Mouse (Mus musculus): Measurements from ENCODE around the gene Ptma. TPM values are rescaled to one million over a fixed set of nuclear protein-coding genes. Genes with fewer than 3 reads are reported as not detected.
A peak's percentile ranks its signal among the peaks of the same experiment; 100 is the strongest.

Gene Ptma
- polyA plus RNA-seq, 1 experiment from 2014 or later, result 2,521 TPM

DNA sequence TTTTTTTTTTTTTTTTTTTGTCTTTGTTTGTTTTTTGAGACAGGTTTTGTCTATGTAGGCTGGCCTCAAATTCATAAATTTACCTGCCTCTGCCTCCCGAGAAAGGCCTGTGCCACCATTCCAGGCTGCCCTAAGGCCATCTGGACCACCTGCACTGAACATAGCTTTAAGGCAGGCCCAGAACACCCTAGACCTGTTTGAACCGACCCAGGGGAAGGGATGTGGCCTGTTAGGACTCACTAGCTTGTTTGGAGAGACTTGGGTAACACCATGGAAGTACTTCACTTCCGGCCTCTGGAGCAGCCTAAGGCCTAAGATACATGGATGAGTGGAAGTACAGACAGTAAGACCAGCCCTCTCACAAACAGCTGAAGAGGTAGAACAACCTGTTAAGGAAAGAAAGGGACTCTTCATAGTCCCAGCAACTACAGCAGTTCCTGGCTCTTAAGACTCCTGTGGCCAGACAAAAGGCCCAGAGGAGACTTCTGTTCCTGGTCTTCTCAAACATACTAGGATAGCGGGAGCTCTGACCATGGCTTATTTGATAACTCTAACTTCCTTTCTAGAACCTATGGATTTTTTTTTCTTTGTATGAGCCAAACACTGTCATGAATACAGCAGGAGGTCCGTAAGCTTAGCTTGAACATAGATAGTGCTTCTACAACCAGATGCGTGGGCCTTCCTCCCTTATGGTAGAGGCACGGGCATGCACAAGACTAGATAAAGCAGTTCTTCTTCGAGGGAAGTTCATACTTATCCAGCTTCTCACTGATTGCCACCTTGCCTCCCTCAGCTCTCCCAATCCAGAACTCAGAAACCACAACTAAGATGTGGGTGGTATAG lies 2.5 kb upstream of the Ptma start:
- Histone ChIP-seq H3K4me3 (replicated peaks) (no peak overlapping the region), H3K9ac (no peak overlapping the region), H3K4me2 (no peak overlapping the region), H3K27me3 (replicated peaks) (no peaks in the 10 kb centered on the region), H3K9me3 (no peaks in the 10 kb centered on the region), H3K36me3 (no peaks in the 10 kb centered on the region), H3K4me1 (peaks cover 18% of the 10 kb centered on the region), H3K27ac (peak overlapping the region; percentile 100; the same call in 1 of the 2 replicates)
- ATAC-seq (ENCODE audit: insufficient read depth, low FRiP score, low read depth), result no peak
- 81% methylated on average over 8 of the region's 8 CpGs for WGBS

- 1% methylated on average over 53 of the region's 53 CpGs for WGBS
- peak overlapping the region; percentile 94 for H3K4me2 ChIP-seq
- H3K36me3 ChIP-seq, result no peaks in the 10 kb centered on the region
- H3K4me3 ChIP-seq (replicated peaks), result peak overlapping the region; percentile 89
- H3K27me3 ChIP-seq (replicated peaks), result no peaks in the 10 kb centered on the region
- H3K27ac ChIP-seq, result peak overlapping the region; percentile 100
- H3K9ac ChIP-seq, result peak overlapping the region; percentile 22; the same call in 1 of the 2 replicates
- H3K4me1 ChIP-seq, result peaks cover 23% of the 10 kb centered on the region
- peak; percentile 70 for ATAC-seq (ENCODE audit: insufficient read depth, low FRiP score, low read depth)
- no peaks in the 10 kb centered on the region for H3K9me3 ChIP-seq
These were observed 1.7 kb upstream of the Ptma start for GRCm38 (mm10) chr1:86524619-86525498.

DNA sequence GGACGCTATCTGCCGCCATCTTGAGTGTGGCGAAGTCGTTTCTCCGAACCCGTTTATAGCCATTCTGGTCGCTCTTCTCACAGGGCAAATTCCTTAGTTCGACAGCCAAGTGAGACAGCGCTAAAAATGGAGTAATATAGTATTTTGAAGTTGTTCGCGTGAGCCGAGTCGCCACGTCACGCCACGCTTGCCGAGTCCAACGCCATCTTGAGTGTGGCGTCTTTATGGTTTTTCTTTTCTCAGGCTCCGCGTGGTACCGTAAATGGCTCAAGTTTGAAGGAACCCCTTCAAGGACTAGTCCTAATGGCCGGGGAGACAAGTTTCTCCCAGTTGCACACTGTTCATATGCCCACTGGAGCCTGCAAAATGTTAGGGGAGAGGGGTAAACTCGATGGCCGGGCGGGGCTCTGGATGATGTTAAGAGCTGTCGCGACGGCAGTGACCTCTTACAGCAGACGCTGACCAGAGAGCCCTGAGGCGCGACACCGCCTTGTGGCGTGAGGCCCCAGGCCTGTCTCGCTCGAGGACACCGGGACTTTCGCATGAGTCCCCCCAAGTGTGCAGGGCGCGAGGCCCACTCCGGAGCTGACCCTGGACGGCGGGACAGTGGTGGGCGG lies 919 bp upstream of the Ptma start:
- Histone ChIP-seq H3K4me2 (peak overlapping the region; percentile 94), H3K9me3 (no peaks in the 10 kb centered on the region), H3K4me3 (replicated peaks) (peak overlapping the region; percentile 89), H3K4me1 (peaks cover 23% of the 10 kb centered on the region), H3K27ac (peak overlapping the region; percentile 100), H3K9ac (peak overlapping the region; percentile 77), H3K36me3 (peaks cover under 1% of the 10 kb centered on the region; the same call in 1 of the 2 replicates), H3K27me3 (replicated peaks) (no peaks in the 10 kb centered on the region)
- WGBS, result under 1% methylated on average over 43 of the region's 44 CpGs
- no peak; the same call in 1 of the 2 replicates for ATAC-seq (ENCODE audit: insufficient read depth, low FRiP score, low read depth)

GRCm38 (mm10) chr1:86526789-86527598 lies 468 bp downstream of the Ptma start:
- H3K27ac ChIP-seq, result peak overlapping the region; percentile 91
- peak overlapping the region; percentile 89 for H3K4me3 ChIP-seq (replicated peaks)
- H3K9me3 ChIP-seq, result no peaks in the 10 kb centered on the region
- peak overlapping the region; percentile 95 for H3K9ac ChIP-seq
- no peak for ATAC-seq (ENCODE audit: insufficient read depth, low FRiP score, low read depth)
- peaks cover 8% of the 10 kb centered on the region; the same call in 1 of the 2 replicates for H3K36me3 ChIP-seq
- peaks cover 34% of the 10 kb centered on the region for H3K4me1 ChIP-seq
- peak overlapping the region; percentile 80 for H3K4me2 ChIP-seq
- no peaks in the 10 kb centered on the region for H3K27me3 ChIP-seq (replicated peaks)
- under 1% methylated on average over 102 of the region's 111 CpGs for WGBS

GRCm38 (mm10) chr1:86527599-86528486 lies 1.3 kb downstream of the Ptma start:
- Histone ChIP-seq H3K9me3 (no peaks in the 10 kb centered on the region), H3K4me3 (replicated peaks) (peak overlapping the region; percentile 89), H3K9ac (peak overlapping the region; percentile 95), H3K4me1 (peaks cover 32% of the 10 kb centered on the region), H3K4me2 (peak overlapping the region; percentile 80), H3K27me3 (replicated peaks) (no peaks in the 10 kb centered on the region), H3K27ac (peak overlapping the region; percentile 91), H3K36me3 (peaks cover 8% of the 10 kb centered on the region; the same call in 1 of the 2 replicates)
- WGBS, result under 1% methylated on average over 89 of the region's 89 CpGs
- no peak for ATAC-seq (ENCODE audit: insufficient read depth, low FRiP score, low read depth)

DNA sequence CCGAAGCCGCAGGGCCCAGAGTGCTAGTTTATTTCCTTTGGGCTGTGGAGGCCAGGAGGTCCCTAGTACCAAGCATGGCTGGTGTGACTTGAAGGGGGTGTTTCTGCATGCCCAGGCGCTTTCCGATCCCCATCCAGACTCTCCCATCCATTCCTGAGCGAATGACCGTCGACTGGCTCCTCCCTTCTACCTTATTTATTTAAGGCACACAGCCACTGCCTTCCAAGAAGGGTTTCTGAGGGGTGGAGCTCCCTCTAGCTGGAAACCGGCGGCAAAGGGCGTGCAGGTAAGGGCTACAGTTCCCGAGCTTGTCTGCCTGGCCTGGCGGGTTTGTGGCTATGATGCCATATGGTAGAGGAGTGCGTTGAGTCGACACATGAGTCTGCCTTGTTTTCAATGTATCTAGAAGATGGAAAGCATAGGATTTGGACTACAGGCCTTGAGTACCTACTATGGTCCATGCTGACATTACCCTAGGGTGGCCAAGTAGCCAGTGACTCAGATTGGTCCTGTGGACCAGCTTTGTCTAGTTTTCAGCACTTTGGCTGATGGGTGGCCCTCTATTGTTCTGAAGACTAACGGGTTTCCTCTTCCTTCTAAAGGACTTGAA lies 2.1 kb downstream of the Ptma start:
- Histone ChIP-seq H3K27me3 (replicated peaks) (no peaks in the 10 kb centered on the region), H3K4me1 (peaks cover 34% of the 10 kb centered on the region), H3K9ac (peak overlapping the region; percentile 95), H3K27ac (peak overlapping the region; percentile 91), H3K36me3 (peaks cover 15% of the 10 kb centered on the region; the same call in 1 of the 2 replicates), H3K9me3 (no peaks in the 10 kb centered on the region), H3K4me2 (peak overlapping the region; percentile 80), H3K4me3 (replicated peaks) (peak overlapping the region; percentile 89)
- WGBS, result 0% methylated on average over 15 of the region's 15 CpGs
- ATAC-seq (ENCODE audit: insufficient read depth, low FRiP score, low read depth), result no peak

- Histone ChIP-seq H3K27ac (peak overlapping the region; percentile 91; the same call in 1 of the 2 replicates), H3K9ac (peak overlapping the region; percentile 95; the same call in 1 of the 2 replicates)
These were observed 3.1 kb downstream of the Ptma start for GRCm38 (mm10) chr1:86529590-86529989.

GRCm38 (mm10) chr1:86530871-86531546 lies 4.5 kb downstream of the Ptma start:
- no peaks in the 10 kb centered on the region for H3K27me3 ChIP-seq (replicated peaks)
- peaks cover 15% of the 10 kb centered on the region; the same call in 1 of the 2 replicates for H3K36me3 ChIP-seq
- no peak overlapping the region for H3K4me3 ChIP-seq (replicated peaks)
- H3K27ac ChIP-seq, result peak overlapping the region; percentile 23; the same call in 1 of the 2 replicates
- H3K9ac ChIP-seq, result no peak overlapping the region
- no peak for ATAC-seq (ENCODE audit: insufficient read depth, low FRiP score, low read depth)
- WGBS, result 14% methylated on average over 4 of the region's 4 CpGs
- no peaks in the 10 kb centered on the region for H3K9me3 ChIP-seq
- 0 out of 2 replicates have a peak overlapping the region, but pooled peaks have one; percentile 9 for H3K4me2 ChIP-seq
- peaks cover 29% of the 10 kb centered on the region for H3K4me1 ChIP-seq

More at GRCm38 (mm10) chr1:86529590-86529989, 3.1 kb downstream of the Ptma start:
- no peaks in the 10 kb centered on the region for H3K9me3 ChIP-seq
- no peak for ATAC-seq (ENCODE audit: insufficient read depth, low FRiP score, low read depth)
- peaks cover 15% of the 10 kb centered on the region; the same call in 1 of the 2 replicates for H3K36me3 ChIP-seq
- no peaks in the 10 kb centered on the region for H3K27me3 ChIP-seq (replicated peaks)
- 18% methylated on average over 4 of the region's 4 CpGs for WGBS
- peak overlapping the region; percentile 89 for H3K4me3 ChIP-seq (replicated peaks)
- peak overlapping the region; percentile 80 for H3K4me2 ChIP-seq
- H3K4me1 ChIP-seq, result peaks cover 33% of the 10 kb centered on the region

DNA sequence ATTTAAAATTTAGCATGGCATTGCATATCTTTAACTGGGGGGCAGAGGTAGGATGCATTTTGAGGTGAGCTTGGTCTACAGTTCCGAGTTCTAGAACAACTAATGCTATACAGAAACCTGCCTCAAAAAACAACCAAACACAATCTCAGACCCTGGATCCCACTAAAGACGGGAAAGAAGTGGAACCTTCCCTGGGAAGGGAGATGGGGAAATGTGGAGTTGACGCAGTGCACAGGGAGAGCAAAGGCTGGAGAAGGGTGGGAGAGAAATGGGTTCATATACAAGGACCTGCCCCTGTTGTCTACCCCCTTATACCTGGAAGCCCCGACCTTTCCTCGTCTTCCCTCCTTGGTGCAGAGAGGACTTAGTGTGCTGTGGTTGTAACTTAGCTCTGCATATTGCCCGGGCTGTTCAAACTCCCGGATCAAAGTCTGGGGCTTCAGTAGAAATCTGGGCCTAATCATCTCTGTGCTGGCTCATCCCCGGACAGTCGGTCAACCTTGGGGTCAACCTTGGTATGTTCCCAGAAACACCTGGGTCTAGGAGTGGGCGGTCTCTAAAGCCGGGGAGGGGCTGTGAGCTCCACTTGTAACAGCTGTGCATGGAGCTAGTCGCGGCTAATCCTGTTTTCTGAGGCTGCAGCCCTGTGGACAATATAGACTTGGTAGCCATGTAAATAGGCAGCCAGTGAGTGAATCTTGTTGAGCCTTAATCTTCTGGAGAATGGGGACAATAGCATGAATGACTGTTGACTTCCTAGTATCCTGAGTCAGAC lies 5.2 kb downstream of the Ptma start:
- 8% methylated on average over 13 of the region's 13 CpGs for WGBS
- Histone ChIP-seq H3K9me3 (no peaks in the 10 kb centered on the region), H3K27me3 (replicated peaks) (no peaks in the 10 kb centered on the region), H3K4me1 (peaks cover 29% of the 10 kb centered on the region), H3K36me3 (peaks cover 15% of the 10 kb centered on the region; the same call in 1 of the 2 replicates), H3K27ac (peak overlapping the region; percentile 23), H3K9ac (no peak overlapping the region), H3K4me3 (replicated peaks) (no peak overlapping the region), H3K4me2 (peak overlapping the region; percentile 14; the same call in 1 of the 2 replicates)
- peak; percentile 21 for ATAC-seq (ENCODE audit: insufficient read depth, low FRiP score, low read depth)
